Mouse (Mus musculus): Measurements from ENCODE around the gene Gm49394. TPM values are rescaled to one million over a fixed set of nuclear protein-coding genes. Genes with fewer than 3 reads are reported as not detected.

The Gm49394 gene
- polyA plus RNA-seq, 1 experiment from 2014 or later: not detected

- no peaks in the 10 kb centered on the region for H3K9me3 ChIP-seq (ENCODE audit: control insufficient read depth, low read length)
- H3K27me3 ChIP-seq (ENCODE audit: control insufficient read depth, insufficient read depth, low read length): peaks cover 75% of the 10 kb centered on the region
- no peak for ATAC-seq (ENCODE audit: low FRiP score)
- no peak overlapping the region for H3K4me2 ChIP-seq
- no peaks in the 10 kb centered on the region for H3K36me3 ChIP-seq (ENCODE audit: control insufficient read depth, insufficient read depth, low read length)
- no peak overlapping the region for H3K27ac ChIP-seq (ENCODE audit: low read depth, low read length)
- DNase-seq (ENCODE audit: low spot score, missing footprints): no peak
- H3K4me1 ChIP-seq (ENCODE audit: control insufficient read depth, insufficient read depth, low read length): peaks cover 16% of the 10 kb centered on the region
- no peak overlapping the region for H3K9ac ChIP-seq (ENCODE audit: low read length)
- 6% methylated on average over 11 of the region's 11 CpGs for WGBS
- H3K4me3 ChIP-seq (ENCODE audit: low read depth, low read length): no peak overlapping the region
Observed at GRCm38 (mm10) chr7:142655633-142656032, 14.1 kb downstream of the Gm49394 start.

GRCm38 (mm10) chr7:142653726-142654125, 16.0 kb downstream of the Gm49394 start:
- Histone ChIP-seq H3K27ac (ENCODE audit: low read depth, low read length) (no peak overlapping the region), H3K27me3 (ENCODE audit: control insufficient read depth, insufficient read depth, low read length) (peaks cover 56% of the 10 kb centered on the region), H3K36me3 (ENCODE audit: control insufficient read depth, insufficient read depth, low read length) (no peaks in the 10 kb centered on the region), H3K9ac (ENCODE audit: low read length) (no peak overlapping the region), H3K9me3 (ENCODE audit: control insufficient read depth, low read length) (no peaks in the 10 kb centered on the region), H3K4me3 (ENCODE audit: low read depth, low read length) (no peak overlapping the region), H3K4me2 (no peak overlapping the region), H3K4me1 (ENCODE audit: control insufficient read depth, insufficient read depth, low read length) (peaks cover 5% of the 10 kb centered on the region)
- ATAC-seq (ENCODE audit: low FRiP score): no peak
- 5% methylated on average over 18 of the region's 18 CpGs for WGBS
- DNase-seq (ENCODE audit: low spot score, missing footprints): no peak

GRCm38 (mm10) chr7:142646676-142647075, 23.1 kb downstream of the Gm49394 start:
- Histone ChIP-seq H3K9ac (ENCODE audit: low read length) (no peak overlapping the region), H3K36me3 (ENCODE audit: control insufficient read depth, insufficient read depth, low read length) (no peaks in the 10 kb centered on the region), H3K4me3 (ENCODE audit: low read depth, low read length) (no peak overlapping the region), H3K9me3 (ENCODE audit: control insufficient read depth, low read length) (no peaks in the 10 kb centered on the region), H3K4me2 (no peak overlapping the region), H3K27me3 (ENCODE audit: control insufficient read depth, insufficient read depth, low read length) (no peaks in the 10 kb centered on the region), H3K4me1 (ENCODE audit: control insufficient read depth, insufficient read depth, low read length) (no peaks in the 10 kb centered on the region), H3K27ac (ENCODE audit: low read depth, low read length) (no peak overlapping the region)
- no peak for ATAC-seq (ENCODE audit: low FRiP score)
- DNase-seq (ENCODE audit: low spot score, missing footprints): no peak
- WGBS: 27% methylated on average over 6 of the region's 6 CpGs

GRCm38 (mm10) chr7:142645045-142645444, 24.7 kb downstream of the Gm49394 start:
- 56% methylated on average over 5 of the region's 5 CpGs for WGBS
- H3K27me3 ChIP-seq (ENCODE audit: control insufficient read depth, insufficient read depth, low read length): no peaks in the 10 kb centered on the region
- no peaks in the 10 kb centered on the region for H3K9me3 ChIP-seq (ENCODE audit: control insufficient read depth, low read length)
- H3K27ac ChIP-seq (ENCODE audit: low read depth, low read length): no peak overlapping the region
- H3K4me2 ChIP-seq: no peak overlapping the region
- no peaks in the 10 kb centered on the region for H3K36me3 ChIP-seq (ENCODE audit: control insufficient read depth, insufficient read depth, low read length)
- ATAC-seq (ENCODE audit: low FRiP score) (no peak), DNase-seq (ENCODE audit: low spot score, missing footprints) (no peak)
- no peak overlapping the region for H3K4me3 ChIP-seq (ENCODE audit: low read depth, low read length)
- H3K4me1 ChIP-seq (ENCODE audit: control insufficient read depth, insufficient read depth, low read length): no peaks in the 10 kb centered on the region
- H3K9ac ChIP-seq (ENCODE audit: low read length): no peak overlapping the region

- Histone ChIP-seq H3K4me3 (ENCODE audit: low read depth, low read length) (no peak overlapping the region), H3K9ac (ENCODE audit: low read length) (no peak overlapping the region), H3K9me3 (ENCODE audit: control insufficient read depth, low read length) (no peaks in the 10 kb centered on the region), H3K4me1 (ENCODE audit: control insufficient read depth, insufficient read depth, low read length) (no peaks in the 10 kb centered on the region), H3K4me2 (no peak overlapping the region), H3K36me3 (ENCODE audit: control insufficient read depth, insufficient read depth, low read length) (no peaks in the 10 kb centered on the region), H3K27me3 (ENCODE audit: control insufficient read depth, insufficient read depth, low read length) (no peaks in the 10 kb centered on the region), H3K27ac (ENCODE audit: low read depth, low read length) (no peak overlapping the region)
- no peak for DNase-seq (ENCODE audit: low spot score, missing footprints)
- no peak for ATAC-seq (ENCODE audit: low FRiP score)
Observed at GRCm38 (mm10) chr7:142636178-142636577, 33.6 kb downstream of the Gm49394 start.

- H3K4me2 ChIP-seq: no peak overlapping the region
- no peaks in the 10 kb centered on the region for H3K4me1 ChIP-seq (ENCODE audit: control insufficient read depth, insufficient read depth, low read length)
- no peak for ATAC-seq (ENCODE audit: low FRiP score)
- H3K9ac ChIP-seq (ENCODE audit: low read length): no peak overlapping the region
- no peak for DNase-seq (ENCODE audit: low spot score, missing footprints)
- no peaks in the 10 kb centered on the region for H3K9me3 ChIP-seq (ENCODE audit: control insufficient read depth, low read length)
- H3K27ac ChIP-seq (ENCODE audit: low read depth, low read length): no peak overlapping the region
- H3K36me3 ChIP-seq (ENCODE audit: control insufficient read depth, insufficient read depth, low read length): no peaks in the 10 kb centered on the region
- WGBS: 87% methylated on average over 10 of the region's 10 CpGs
- no peak overlapping the region for H3K4me3 ChIP-seq (ENCODE audit: low read depth, low read length)
- H3K27me3 ChIP-seq (ENCODE audit: control insufficient read depth, insufficient read depth, low read length): no peaks in the 10 kb centered on the region
Observed at GRCm38 (mm10) chr7:142630691-142631090, 39.1 kb downstream of the Gm49394 start.

- Histone ChIP-seq H3K9me3 (ENCODE audit: control insufficient read depth, low read length) (no peaks in the 10 kb centered on the region), H3K36me3 (ENCODE audit: control insufficient read depth, insufficient read depth, low read length) (no peaks in the 10 kb centered on the region), H3K27me3 (ENCODE audit: control insufficient read depth, insufficient read depth, low read length) (no peaks in the 10 kb centered on the region), H3K4me2 (no peak overlapping the region), H3K4me1 (ENCODE audit: control insufficient read depth, insufficient read depth, low read length) (no peaks in the 10 kb centered on the region), H3K4me3 (ENCODE audit: low read depth, low read length) (no peak overlapping the region), H3K9ac (ENCODE audit: low read length) (no peak overlapping the region), H3K27ac (ENCODE audit: low read depth, low read length) (no peak overlapping the region)
- no peak for DNase-seq (ENCODE audit: low spot score, missing footprints)
- no peak for ATAC-seq (ENCODE audit: low FRiP score)
- WGBS: 85% methylated on average over 6 of the region's 6 CpGs
Observed at GRCm38 (mm10) chr7:142629806-142630205, 39.9 kb downstream of the Gm49394 start.

GRCm38 (mm10) chr7:142622180-142622579, 47.6 kb downstream of the Gm49394 start:
- DNase-seq (ENCODE audit: low spot score, missing footprints) (no peak), ATAC-seq (ENCODE audit: low FRiP score) (no peak)
- Histone ChIP-seq H3K4me3 (ENCODE audit: low read depth, low read length) (no peak overlapping the region), H3K9ac (ENCODE audit: low read length) (no peak overlapping the region), H3K4me1 (ENCODE audit: control insufficient read depth, insufficient read depth, low read length) (no peaks in the 10 kb centered on the region), H3K36me3 (ENCODE audit: control insufficient read depth, insufficient read depth, low read length) (no peaks in the 10 kb centered on the region), H3K9me3 (ENCODE audit: control insufficient read depth, low read length) (no peaks in the 10 kb centered on the region), H3K27ac (ENCODE audit: low read depth, low read length) (no peak overlapping the region), H3K4me2 (no peak overlapping the region), H3K27me3 (ENCODE audit: control insufficient read depth, insufficient read depth, low read length) (no peaks in the 10 kb centered on the region)
- 90% methylated on average over 4 of the region's 4 CpGs for WGBS

GRCm38 (mm10) chr7:142613077-142613476, 56.7 kb downstream of the Gm49394 start:
- Histone ChIP-seq H3K4me3 (ENCODE audit: low read depth, low read length) (no peak overlapping the region), H3K9me3 (ENCODE audit: control insufficient read depth, low read length) (no peaks in the 10 kb centered on the region), H3K9ac (ENCODE audit: low read length) (no peak overlapping the region), H3K27ac (ENCODE audit: low read depth, low read length) (no peak overlapping the region), H3K36me3 (ENCODE audit: control insufficient read depth, insufficient read depth, low read length) (no peaks in the 10 kb centered on the region), H3K4me2 (no peak overlapping the region), H3K27me3 (ENCODE audit: control insufficient read depth, insufficient read depth, low read length) (no peaks in the 10 kb centered on the region), H3K4me1 (ENCODE audit: control insufficient read depth, insufficient read depth, low read length) (peaks cover 4% of the 10 kb centered on the region; the same call in 1 of the 2 replicates)
- ATAC-seq (ENCODE audit: low FRiP score): no peak
- no peak for DNase-seq (ENCODE audit: low spot score, missing footprints)
- WGBS: 56% methylated on average over 2 of the region's 2 CpGs
